Mouse (Mus musculus) limb, embryonic 11.5 days (tissue): ENCODE results near the gene Cdkn1a. TPM values are rescaled to one million over a fixed set of nuclear protein-coding genes. Genes with fewer than 3 reads are reported as not detected.

ENCODE experiments used
- ATAC-seq: fragments of 200-750 bp; cut with Nextera tagmentation; 2 replicates; pipeline ENCODE4 v1.8.0; 2017; ENCODE audit warnings: low read depth; ENCODE audit not compliant: insufficient number of reproducible peaks, low FRiP score, low TSS enrichment
- DNase-seq: peaks from one replicate; pipeline ENCODE4 v3.0.0-alpha.2; 2015; ENCODE audit warnings: low spot score
- H3K27ac ChIP-seq: fragments of 300-500 bp; sonication (generic); replicated peaks from 2 replicates; pipeline ENCODE4 v1.5.1; 2014; ENCODE audit warnings: low read depth, mild to moderate bottlenecking, low read length
- H3K27me3 ChIP-seq: fragments of 300-500 bp; sonication (generic); 2 replicates; pipeline ENCODE4 v1.6.1; 2014; ENCODE audit warnings: mild to moderate bottlenecking, low read length, mixed read lengths; ENCODE audit not compliant: control insufficient read depth, insufficient read depth
- H3K36me3 ChIP-seq: fragments of 300-500 bp; sonication (generic); 2 replicates; pipeline ENCODE4 v1.6.1; 2014; ENCODE audit warnings: mild to moderate bottlenecking, low read length, moderate library complexity, mixed read lengths; ENCODE audit not compliant: control insufficient read depth, insufficient read depth
- H3K4me1 ChIP-seq: fragments of 300-500 bp; sonication (generic); 2 replicates; pipeline ENCODE4 v1.6.1; 2014; ENCODE audit warnings: low read length, mixed read lengths; ENCODE audit not compliant: control insufficient read depth, insufficient read depth
- H3K4me2 ChIP-seq: fragments of 300-500 bp; sonication (generic); 2 replicates; pipeline ENCODE4 v1.6.1; 2014; ENCODE audit warnings: low read depth, mild to moderate bottlenecking, moderate library complexity; ENCODE audit not compliant: severe bottlenecking
- H3K4me3 ChIP-seq: fragments of 300-500 bp; sonication (generic); 2 replicates; pipeline ENCODE4 v1.5.1; 2014; ENCODE audit warnings: low read depth, low read length
- H3K9ac ChIP-seq: fragments of 300-500 bp; sonication (generic); 2 replicates; pipeline ENCODE4 v1.6.1; 2014; ENCODE audit warnings: mild to moderate bottlenecking, low read length
- H3K9me3 ChIP-seq: fragments of 300-500 bp; sonication (generic); 2 replicates; pipeline ENCODE4 v1.6.1; 2016; ENCODE audit warnings: low read length; ENCODE audit not compliant: control insufficient read depth
- WGBS: fragments of 180-500 bp; shearing (Covaris S2); extraction: QIAGEN DNeasy Blood & Tissue Kit; methylation state at CpG from one replicate; pipeline ENCODE4 v1.1.7; 2014; 5-methylcytosine and 5-hydroxymethylcytosine counted together
- polyA plus RNA-seq: library from polyadenylated mRNA; unstranded; fragments of >200 nt; fragmentation: Nextera tagmentation; extraction: Ambion mirVana; gene quantifications from 2 replicates; pipeline ENCODE4 v1.2.1, GENCODE M21; 2014

Gene Cdkn1a
- polyA plus RNA-seq, 1 experiment from 2014 or later = 41.5 TPM

GRCm38 (mm10) chr17:29071820-29072219 is 19.0 kb upstream of the Cdkn1a start:
- Histone ChIP-seq H3K27ac (no peak overlapping the region), H3K9me3 (no peaks in the 10 kb centered on the region), H3K9ac (no peak overlapping the region), H3K4me1 (peaks cover 3% of the 10 kb centered on the region; the same call in 1 of the 2 replicates), H3K27me3 (no peaks in the 10 kb centered on the region), H3K4me3 (no peak overlapping the region), H3K36me3 (no peaks in the 10 kb centered on the region), H3K4me2 (no peak overlapping the region)
- WGBS = 64% methylated on average over 5 of the region's 5 CpGs
- ATAC-seq = no peak
- no peak for DNase-seq

- WGBS = 9% methylated on average over 11 of the region's 11 CpGs
- Histone ChIP-seq H3K4me3 (no peak overlapping the region), H3K27ac (no peak overlapping the region), H3K4me2 (no peak overlapping the region), H3K4me1 (peaks cover 3% of the 10 kb centered on the region; the same call in 1 of the 2 replicates), H3K36me3 (no peaks in the 10 kb centered on the region), H3K27me3 (no peaks in the 10 kb centered on the region), H3K9ac (no peak overlapping the region), H3K9me3 (no peaks in the 10 kb centered on the region)
- DNase-seq (no peak), ATAC-seq (no peak)
Measured at GRCm38 (mm10) chr17:29072701-29073307, 18.0 kb upstream of the Cdkn1a start.

GRCm38 (mm10) chr17:29073313-29073712 is 17.5 kb upstream of the Cdkn1a start:
- Histone ChIP-seq H3K4me2 (no peak overlapping the region), H3K27ac (no peak overlapping the region), H3K9me3 (no peaks in the 10 kb centered on the region), H3K9ac (no peak overlapping the region), H3K27me3 (no peaks in the 10 kb centered on the region), H3K4me3 (no peak overlapping the region), H3K4me1 (peaks cover 3% of the 10 kb centered on the region; the same call in 1 of the 2 replicates), H3K36me3 (no peaks in the 10 kb centered on the region)
- WGBS = 50% methylated on average over 5 of the region's 5 CpGs
- ATAC-seq = no peak
- no peak for DNase-seq

GRCm38 (mm10) chr17:29074085-29074484 is 16.7 kb upstream of the Cdkn1a start:
- ATAC-seq (no peak), DNase-seq (no peak)
- no peak overlapping the region for H3K4me2 ChIP-seq
- H3K4me1 ChIP-seq = peaks cover 5% of the 10 kb centered on the region; the same call in 1 of the 2 replicates
- H3K9ac ChIP-seq = no peak overlapping the region
- H3K27ac ChIP-seq = no peak overlapping the region
- no peaks in the 10 kb centered on the region for H3K27me3 ChIP-seq
- no peaks in the 10 kb centered on the region for H3K9me3 ChIP-seq
- H3K4me3 ChIP-seq = no peak overlapping the region
- H3K36me3 ChIP-seq = no peaks in the 10 kb centered on the region
- 76% methylated on average over 13 of the region's 13 CpGs for WGBS

GRCm38 (mm10) chr17:29076235-29076634 is 14.5 kb upstream of the Cdkn1a start:
- H3K4me1 ChIP-seq = peaks cover 9% of the 10 kb centered on the region; the same call in 1 of the 2 replicates
- H3K36me3 ChIP-seq = no peaks in the 10 kb centered on the region
- WGBS = 93% methylated on average over 8 of the region's 8 CpGs
- peaks cover 7% of the 10 kb centered on the region for H3K27me3 ChIP-seq
- H3K27ac ChIP-seq = no peak overlapping the region
- no peaks in the 10 kb centered on the region for H3K9me3 ChIP-seq
- no peak overlapping the region for H3K4me3 ChIP-seq
- DNase-seq (no peak), ATAC-seq (no peak)
- no peak overlapping the region for H3K4me2 ChIP-seq
- H3K9ac ChIP-seq = no peak overlapping the region

GRCm38 (mm10) chr17:29077786-29078509 is 12.8 kb upstream of the Cdkn1a start:
- Histone ChIP-seq H3K9ac (no peak overlapping the region), H3K27me3 (peaks cover 17% of the 10 kb centered on the region), H3K9me3 (no peaks in the 10 kb centered on the region), H3K27ac (no peak overlapping the region), H3K36me3 (no peaks in the 10 kb centered on the region), H3K4me2 (peak overlapping the region; percentile 38), H3K4me1 (peaks cover 8% of the 10 kb centered on the region; the same call in 1 of the 2 replicates), H3K4me3 (0 out of 2 replicates have a peak overlapping the region, but pooled peaks have one; percentile 10)
- peak; percentile 71 for DNase-seq
- no peak for ATAC-seq
- whole genome bisulfite sequencing = 29% methylated on average over 14 of the region's 14 CpGs

- 0 out of 2 replicates have a peak overlapping the region, but pooled peaks have one; percentile 10 for H3K4me3 ChIP-seq
- no peak overlapping the region for H3K9ac ChIP-seq
- 13% methylated on average over 25 of the region's 25 CpGs for WGBS
- H3K36me3 ChIP-seq = no peaks in the 10 kb centered on the region
- ATAC-seq (no peak), DNase-seq (peak; percentile 54)
- H3K27ac ChIP-seq = no peak overlapping the region
- H3K4me2 ChIP-seq = peak overlapping the region; percentile 38
- peaks cover 8% of the 10 kb centered on the region; the same call in 1 of the 2 replicates for H3K4me1 ChIP-seq
- no peaks in the 10 kb centered on the region for H3K9me3 ChIP-seq
- H3K27me3 ChIP-seq = peaks cover 17% of the 10 kb centered on the region
Measured at GRCm38 (mm10) chr17:29078519-29079383, 12.0 kb upstream of the Cdkn1a start.
